Mouse (Mus musculus): ENCODE results near the gene Tmem252. TPM values are rescaled to one million over a fixed set of nuclear protein-coding genes. Genes with fewer than 3 reads are reported as not detected.
A peak's percentile ranks its signal among the peaks of the same experiment; 100 is the strongest.

Gene Tmem252
- polyA plus RNA-seq, 1 experiment from 2014 or later, result 0.81 TPM

- DNase-seq (ENCODE audit: low spot score), result no peak
- Histone ChIP-seq H3K4me1 (ENCODE audit: control insufficient read depth, insufficient read depth, low read length) (no peaks in the 10 kb centered on the region), H3K9me3 (replicated peaks; ENCODE audit: control insufficient read depth, low read length) (no peaks in the 10 kb centered on the region), H3K27ac (replicated peaks; ENCODE audit: low read depth, low read length) (no peak overlapping the region), H3K27me3 (ENCODE audit: control insufficient read depth, insufficient read depth, low read length) (no peaks in the 10 kb centered on the region), H3K4me3 (ENCODE audit: low read depth, low read length) (no peak overlapping the region), H3K4me2 (ENCODE audit: low read depth, low read length) (no peak overlapping the region), H3K36me3 (replicated peaks; ENCODE audit: control insufficient read depth, insufficient read depth, low read depth, low read length) (no peaks in the 10 kb centered on the region), H3K9ac (replicated peaks; ENCODE audit: low read length) (no peak overlapping the region)
- ATAC-seq (replicated peaks; ENCODE audit: insufficient number of reproducible peaks, low FRiP score, low TSS enrichment, low read depth), result no peak
- WGBS, result 75% methylated on average over 8 of the region's 8 CpGs
Observed at GRCm38 (mm10) chr19:24646162-24646829, 27.5 kb upstream of the Tmem252 start.

- Histone ChIP-seq H3K4me3 (ENCODE audit: low read depth, low read length) (no peak overlapping the region), H3K9me3 (replicated peaks; ENCODE audit: control insufficient read depth, low read length) (no peaks in the 10 kb centered on the region), H3K4me1 (ENCODE audit: control insufficient read depth, insufficient read depth, low read length) (no peaks in the 10 kb centered on the region), H3K36me3 (replicated peaks; ENCODE audit: control insufficient read depth, insufficient read depth, low read depth, low read length) (no peaks in the 10 kb centered on the region), H3K27ac (replicated peaks; ENCODE audit: low read depth, low read length) (no peak overlapping the region), H3K4me2 (ENCODE audit: low read depth, low read length) (no peak overlapping the region), H3K9ac (replicated peaks; ENCODE audit: low read length) (no peak overlapping the region), H3K27me3 (ENCODE audit: control insufficient read depth, insufficient read depth, low read length) (no peaks in the 10 kb centered on the region)
- ATAC-seq (replicated peaks; ENCODE audit: insufficient number of reproducible peaks, low FRiP score, low TSS enrichment, low read depth), result no peak
- DNase-seq (ENCODE audit: low spot score), result no peak
- 81% methylated on average over 8 of the region's 8 CpGs for WGBS
Observed at GRCm38 (mm10) chr19:24648016-24648415, 25.8 kb upstream of the Tmem252 start.

GRCm38 (mm10) chr19:24650428-24650827 is 23.4 kb upstream of the Tmem252 start:
- Histone ChIP-seq H3K9ac (replicated peaks; ENCODE audit: low read length) (no peak overlapping the region), H3K4me2 (ENCODE audit: low read depth, low read length) (no peak overlapping the region), H3K27ac (replicated peaks; ENCODE audit: low read depth, low read length) (no peak overlapping the region), H3K36me3 (replicated peaks; ENCODE audit: control insufficient read depth, insufficient read depth, low read depth, low read length) (no peaks in the 10 kb centered on the region), H3K27me3 (ENCODE audit: control insufficient read depth, insufficient read depth, low read length) (no peaks in the 10 kb centered on the region), H3K4me3 (ENCODE audit: low read depth, low read length) (no peak overlapping the region), H3K9me3 (replicated peaks; ENCODE audit: control insufficient read depth, low read length) (no peaks in the 10 kb centered on the region), H3K4me1 (ENCODE audit: control insufficient read depth, insufficient read depth, low read length) (no peaks in the 10 kb centered on the region)
- WGBS, result 75% methylated on average over 8 of the region's 8 CpGs
- ATAC-seq (replicated peaks; ENCODE audit: insufficient number of reproducible peaks, low FRiP score, low TSS enrichment, low read depth), result no peak
- DNase-seq (ENCODE audit: low spot score), result peak; percentile 14

GRCm38 (mm10) chr19:24651595-24651994 is 22.2 kb upstream of the Tmem252 start:
- no peak for ATAC-seq (replicated peaks; ENCODE audit: insufficient number of reproducible peaks, low FRiP score, low TSS enrichment, low read depth)
- WGBS, result 46% methylated on average over 2 of the region's 2 CpGs
- no peaks in the 10 kb centered on the region for H3K4me1 ChIP-seq (ENCODE audit: control insufficient read depth, insufficient read depth, low read length)
- no peak overlapping the region for H3K4me3 ChIP-seq (ENCODE audit: low read depth, low read length)
- no peak overlapping the region for H3K27ac ChIP-seq (replicated peaks; ENCODE audit: low read depth, low read length)
- no peaks in the 10 kb centered on the region for H3K36me3 ChIP-seq (replicated peaks; ENCODE audit: control insufficient read depth, insufficient read depth, low read depth, low read length)
- H3K9me3 ChIP-seq (replicated peaks; ENCODE audit: control insufficient read depth, low read length), result no peaks in the 10 kb centered on the region
- no peaks in the 10 kb centered on the region for H3K27me3 ChIP-seq (ENCODE audit: control insufficient read depth, insufficient read depth, low read length)
- H3K9ac ChIP-seq (replicated peaks; ENCODE audit: low read length), result no peak overlapping the region
- H3K4me2 ChIP-seq (ENCODE audit: low read depth, low read length), result no peak overlapping the region
- peak; percentile 9 for DNase-seq (ENCODE audit: low spot score)

- no peak overlapping the region for H3K27ac ChIP-seq (replicated peaks; ENCODE audit: low read depth, low read length)
- no peaks in the 10 kb centered on the region for H3K27me3 ChIP-seq (ENCODE audit: control insufficient read depth, insufficient read depth, low read length)
- H3K9ac ChIP-seq (replicated peaks; ENCODE audit: low read length), result no peak overlapping the region
- no peaks in the 10 kb centered on the region for H3K36me3 ChIP-seq (replicated peaks; ENCODE audit: control insufficient read depth, insufficient read depth, low read depth, low read length)
- no peak overlapping the region for H3K4me3 ChIP-seq (ENCODE audit: low read depth, low read length)
- no peak for DNase-seq (ENCODE audit: low spot score)
- H3K4me2 ChIP-seq (ENCODE audit: low read depth, low read length), result no peak overlapping the region
- no peaks in the 10 kb centered on the region for H3K9me3 ChIP-seq (replicated peaks; ENCODE audit: control insufficient read depth, low read length)
- H3K4me1 ChIP-seq (ENCODE audit: control insufficient read depth, insufficient read depth, low read length), result no peaks in the 10 kb centered on the region
- ATAC-seq (replicated peaks; ENCODE audit: insufficient number of reproducible peaks, low FRiP score, low TSS enrichment, low read depth), result no peak
- 53% methylated on average over 6 of the region's 6 CpGs for WGBS
Observed at GRCm38 (mm10) chr19:24652342-24653019, 21.3 kb upstream of the Tmem252 start.

GRCm38 (mm10) chr19:24653230-24653799 is 20.5 kb upstream of the Tmem252 start:
- Histone ChIP-seq H3K36me3 (replicated peaks; ENCODE audit: control insufficient read depth, insufficient read depth, low read depth, low read length) (no peaks in the 10 kb centered on the region), H3K4me2 (ENCODE audit: low read depth, low read length) (no peak overlapping the region), H3K4me3 (ENCODE audit: low read depth, low read length) (no peak overlapping the region), H3K9me3 (replicated peaks; ENCODE audit: control insufficient read depth, low read length) (no peaks in the 10 kb centered on the region), H3K4me1 (ENCODE audit: control insufficient read depth, insufficient read depth, low read length) (no peaks in the 10 kb centered on the region), H3K27ac (replicated peaks; ENCODE audit: low read depth, low read length) (no peak overlapping the region), H3K9ac (replicated peaks; ENCODE audit: low read length) (no peak overlapping the region), H3K27me3 (ENCODE audit: control insufficient read depth, insufficient read depth, low read length) (no peaks in the 10 kb centered on the region)
- 60% methylated on average over 9 of the region's 9 CpGs for WGBS
- ATAC-seq (replicated peaks; ENCODE audit: insufficient number of reproducible peaks, low FRiP score, low TSS enrichment, low read depth) (no peak), DNase-seq (ENCODE audit: low spot score) (no peak)

GRCm38 (mm10) chr19:24656981-24657380 is 16.8 kb upstream of the Tmem252 start:
- no peak overlapping the region for H3K27ac ChIP-seq (replicated peaks; ENCODE audit: low read depth, low read length)
- no peaks in the 10 kb centered on the region for H3K9me3 ChIP-seq (replicated peaks; ENCODE audit: control insufficient read depth, low read length)
- H3K36me3 ChIP-seq (replicated peaks; ENCODE audit: control insufficient read depth, insufficient read depth, low read depth, low read length), result no peaks in the 10 kb centered on the region
- no peak overlapping the region for H3K4me3 ChIP-seq (ENCODE audit: low read depth, low read length)
- H3K4me1 ChIP-seq (ENCODE audit: control insufficient read depth, insufficient read depth, low read length), result no peaks in the 10 kb centered on the region
- DNase-seq (ENCODE audit: low spot score), result no peak
- no peaks in the 10 kb centered on the region for H3K27me3 ChIP-seq (ENCODE audit: control insufficient read depth, insufficient read depth, low read length)
- H3K4me2 ChIP-seq (ENCODE audit: low read depth, low read length), result no peak overlapping the region
- 81% methylated on average over 3 of the region's 3 CpGs for WGBS
- no peak for ATAC-seq (replicated peaks; ENCODE audit: insufficient number of reproducible peaks, low FRiP score, low TSS enrichment, low read depth)
- H3K9ac ChIP-seq (replicated peaks; ENCODE audit: low read length), result no peak overlapping the region

- H3K9ac ChIP-seq (replicated peaks; ENCODE audit: low read length), result no peak overlapping the region
- H3K9me3 ChIP-seq (replicated peaks; ENCODE audit: control insufficient read depth, low read length), result no peaks in the 10 kb centered on the region
- no peaks in the 10 kb centered on the region for H3K4me1 ChIP-seq (ENCODE audit: control insufficient read depth, insufficient read depth, low read length)
- no peaks in the 10 kb centered on the region for H3K36me3 ChIP-seq (replicated peaks; ENCODE audit: control insufficient read depth, insufficient read depth, low read depth, low read length)
- no peaks in the 10 kb centered on the region for H3K27me3 ChIP-seq (ENCODE audit: control insufficient read depth, insufficient read depth, low read length)
- 90% methylated on average over 2 of the region's 2 CpGs for WGBS
- H3K4me3 ChIP-seq (ENCODE audit: low read depth, low read length), result no peak overlapping the region
- ATAC-seq (replicated peaks; ENCODE audit: insufficient number of reproducible peaks, low FRiP score, low TSS enrichment, low read depth) (no peak), DNase-seq (ENCODE audit: low spot score) (no peak)
- H3K4me2 ChIP-seq (ENCODE audit: low read depth, low read length), result no peak overlapping the region
- H3K27ac ChIP-seq (replicated peaks; ENCODE audit: low read depth, low read length), result no peak overlapping the region
Observed at GRCm38 (mm10) chr19:24662346-24662745, 11.5 kb upstream of the Tmem252 start.
